Mouse (Mus musculus) embryo, embryonic 11.5 days (tissue): ENCODE results near the gene Tle1.

ENCODE experiments used
- DNase-seq: peaks from one replicate; pipeline ENCODE4 v3.0.0-alpha.2; 2012; ENCODE audit warnings: low read depth, low spot score

Tle1 gene

DNA sequence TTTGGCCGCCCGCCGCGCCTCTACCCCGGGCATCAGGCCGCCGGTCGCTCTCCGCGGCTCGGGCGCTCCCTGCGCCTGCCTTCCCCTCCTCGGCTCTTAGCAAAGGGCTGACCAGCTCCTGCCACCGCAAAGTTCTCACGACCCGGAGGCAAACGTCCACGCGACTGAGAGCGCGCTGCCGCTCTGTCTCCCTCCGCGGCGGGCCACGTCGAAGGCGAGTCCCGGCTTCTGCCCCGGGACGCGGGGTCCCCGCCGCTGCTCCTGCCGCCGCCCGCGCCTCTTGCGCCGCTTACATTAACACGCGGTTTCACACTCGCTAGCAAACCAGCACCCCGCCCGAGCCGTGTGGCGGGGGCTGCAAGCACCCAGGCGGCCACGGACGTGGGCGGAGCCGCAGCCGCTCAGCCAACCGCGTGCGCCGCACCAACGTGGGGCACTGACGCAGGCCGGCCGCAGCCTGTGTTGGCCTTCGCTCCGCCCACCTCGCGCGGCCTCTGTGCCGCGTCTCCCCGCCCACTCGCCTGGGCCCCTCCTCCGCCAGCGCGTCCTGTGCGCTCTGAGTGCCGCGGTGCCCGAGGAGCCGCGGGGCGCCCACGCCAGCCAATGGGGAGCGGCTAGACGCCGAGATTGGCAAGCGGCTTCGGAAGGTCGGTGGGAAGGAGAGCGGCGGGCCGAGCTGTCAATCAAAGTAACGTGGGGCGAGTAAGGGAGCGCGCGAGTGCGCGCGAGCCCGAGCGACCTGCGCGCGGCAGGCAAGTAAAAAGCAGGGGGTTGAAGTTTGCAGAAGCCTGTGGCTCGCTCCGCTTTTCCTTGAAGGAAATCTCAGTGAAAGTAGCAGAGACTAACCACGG, at the start of gene Tle1:
Gene Tle1, minus strand, starts transcription at position 361 of the 851 bp plus-strand sequence.
- peak; percentile 99 for DNase-seq

DNA sequence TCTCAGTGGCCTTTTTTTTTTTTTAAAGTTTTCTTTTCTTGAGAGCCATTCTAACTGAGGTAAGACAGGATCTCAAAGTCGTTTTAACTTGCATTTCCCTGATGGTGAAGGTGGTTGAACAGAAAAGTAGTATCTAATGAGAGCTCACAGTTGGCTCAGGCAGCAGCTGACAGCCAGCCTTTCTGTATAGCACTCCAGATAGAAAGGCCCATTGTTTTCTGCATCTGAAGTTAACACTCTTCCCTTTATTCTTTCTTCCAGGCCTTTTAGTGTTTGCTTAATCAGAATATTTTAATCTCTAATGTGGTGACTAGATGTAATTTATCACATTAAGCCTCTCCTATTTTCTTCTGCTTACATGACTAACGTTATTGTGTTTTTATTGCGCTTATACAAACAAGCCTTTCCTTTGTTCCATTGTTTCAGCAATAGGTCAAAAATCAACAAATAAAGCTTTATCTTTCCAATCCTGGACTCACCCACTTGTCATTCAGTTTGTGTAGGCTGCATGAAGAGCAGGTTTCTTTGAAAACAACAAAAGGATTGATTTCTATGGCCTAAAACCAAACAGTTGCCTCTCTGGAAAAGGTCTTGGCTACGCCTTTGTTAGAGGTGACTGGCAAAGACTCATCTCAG, 33.0 kb upstream of the Tle1 start:
- DNase-seq = peak; percentile 4

DNA sequence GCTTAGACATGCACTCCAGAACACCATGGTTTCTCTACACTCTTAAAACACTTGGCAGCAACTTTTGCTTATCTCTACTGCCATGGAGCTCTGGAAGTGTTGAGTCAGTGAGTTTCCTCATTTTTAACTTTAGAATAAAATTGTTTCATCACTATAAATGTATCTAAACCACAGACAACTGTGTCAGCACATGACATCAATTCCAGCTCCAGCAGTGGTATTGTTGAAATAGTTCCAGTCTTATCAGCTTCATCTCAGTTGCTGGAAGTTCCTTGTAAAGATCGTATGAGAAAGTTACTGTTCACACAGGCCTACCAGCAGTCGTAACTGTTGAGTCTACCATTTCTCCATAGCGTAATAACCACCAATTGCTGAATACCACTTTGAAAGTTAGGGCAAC, 31.5 kb upstream of the Tle1 start:
- DNase-seq = no peak

DNA sequence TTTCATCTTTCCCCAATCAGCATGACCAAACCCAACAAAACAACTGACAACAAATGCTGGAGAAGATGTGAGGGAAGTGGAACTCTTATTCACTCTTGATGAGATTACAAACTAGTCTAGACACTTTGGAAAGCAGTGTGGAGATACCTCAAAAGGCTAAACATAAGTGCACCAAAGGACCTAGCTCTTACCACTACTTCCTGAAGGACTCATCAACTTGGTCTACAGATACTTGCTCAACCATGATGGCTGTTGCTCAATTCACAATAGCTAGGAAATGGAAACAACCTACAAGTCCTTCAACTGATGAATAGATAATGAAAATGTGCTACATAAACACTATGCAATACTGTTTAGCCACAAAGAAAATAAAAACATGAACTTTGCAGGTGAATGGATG, 30.1 kb upstream of the Tle1 start:
- DNase-seq = no peak

DNA sequence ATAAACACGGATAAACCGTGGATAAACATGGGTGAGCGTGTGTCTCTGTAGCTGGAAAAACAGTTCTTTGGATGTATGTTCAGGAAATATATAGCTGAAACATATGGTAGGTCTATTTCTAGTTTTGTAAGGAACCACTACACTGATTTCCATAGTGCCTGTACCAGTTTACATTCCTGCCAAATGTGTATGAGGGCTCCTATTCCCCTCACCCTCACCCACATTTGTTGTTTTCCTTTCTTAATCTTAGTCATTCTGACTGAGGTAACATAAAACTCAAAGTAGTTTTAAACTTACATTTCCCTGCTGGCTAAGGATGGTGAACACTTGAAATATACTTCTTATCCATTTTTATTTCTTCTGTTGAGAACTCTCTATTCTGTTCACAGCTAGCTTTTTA, 20.9 kb upstream of the Tle1 start:
- DNase-seq = no peak

DNA sequence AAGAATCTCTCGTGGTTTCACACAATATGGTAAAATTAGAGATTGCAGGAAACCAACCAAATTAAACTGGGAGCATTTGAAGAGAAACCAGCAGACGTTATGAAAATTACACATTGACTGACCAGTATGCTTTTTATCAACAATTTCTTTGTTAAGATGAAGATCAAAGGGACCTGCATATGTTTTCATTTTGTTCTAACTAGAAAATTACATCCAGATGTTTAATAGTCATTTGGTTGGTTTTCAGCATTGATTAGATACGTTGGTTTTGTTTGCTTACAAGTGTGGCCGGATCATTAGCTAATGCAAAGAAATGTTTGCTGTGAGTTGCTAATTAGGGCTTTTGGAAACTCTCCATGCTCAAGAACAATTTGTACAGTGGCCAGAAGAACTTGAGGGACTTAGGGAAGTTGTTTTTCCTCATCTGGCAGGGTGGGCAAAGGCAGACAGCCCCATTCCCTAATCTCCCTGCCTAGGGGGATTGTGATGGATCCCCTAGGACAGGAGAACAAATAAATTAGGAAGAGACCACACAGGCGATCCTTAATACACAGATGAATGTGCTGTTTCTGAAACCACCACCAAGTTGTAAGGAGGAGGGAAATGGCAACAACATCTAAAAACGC, 3.8 kb upstream of the Tle1 start:
- peak; percentile 32 for DNase-seq

DNA sequence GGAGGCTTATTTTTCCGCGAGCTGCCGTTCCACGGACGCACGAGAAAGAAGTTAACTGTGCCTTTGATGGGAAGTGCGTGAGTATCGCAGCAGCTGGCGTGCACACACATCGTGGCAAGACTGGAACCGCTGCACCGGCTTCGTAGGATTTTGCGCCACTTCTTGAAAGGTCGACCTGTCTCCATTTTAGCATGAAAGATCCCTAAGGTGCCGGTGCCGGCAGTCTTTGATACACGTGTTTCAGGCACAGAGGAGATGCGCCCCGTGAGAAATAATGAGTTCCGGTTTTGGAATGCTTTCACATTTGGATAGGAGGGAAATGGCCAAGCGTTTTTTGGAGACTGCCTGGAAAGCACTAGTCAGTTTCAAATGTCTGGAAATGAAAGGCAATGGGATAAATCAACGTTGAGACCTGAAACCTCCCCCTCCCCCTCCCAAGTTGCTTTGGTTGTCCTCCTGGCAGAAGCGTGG, 837 bp upstream of the Tle1 start:
- DNase-seq = peak; percentile 48

DNA sequence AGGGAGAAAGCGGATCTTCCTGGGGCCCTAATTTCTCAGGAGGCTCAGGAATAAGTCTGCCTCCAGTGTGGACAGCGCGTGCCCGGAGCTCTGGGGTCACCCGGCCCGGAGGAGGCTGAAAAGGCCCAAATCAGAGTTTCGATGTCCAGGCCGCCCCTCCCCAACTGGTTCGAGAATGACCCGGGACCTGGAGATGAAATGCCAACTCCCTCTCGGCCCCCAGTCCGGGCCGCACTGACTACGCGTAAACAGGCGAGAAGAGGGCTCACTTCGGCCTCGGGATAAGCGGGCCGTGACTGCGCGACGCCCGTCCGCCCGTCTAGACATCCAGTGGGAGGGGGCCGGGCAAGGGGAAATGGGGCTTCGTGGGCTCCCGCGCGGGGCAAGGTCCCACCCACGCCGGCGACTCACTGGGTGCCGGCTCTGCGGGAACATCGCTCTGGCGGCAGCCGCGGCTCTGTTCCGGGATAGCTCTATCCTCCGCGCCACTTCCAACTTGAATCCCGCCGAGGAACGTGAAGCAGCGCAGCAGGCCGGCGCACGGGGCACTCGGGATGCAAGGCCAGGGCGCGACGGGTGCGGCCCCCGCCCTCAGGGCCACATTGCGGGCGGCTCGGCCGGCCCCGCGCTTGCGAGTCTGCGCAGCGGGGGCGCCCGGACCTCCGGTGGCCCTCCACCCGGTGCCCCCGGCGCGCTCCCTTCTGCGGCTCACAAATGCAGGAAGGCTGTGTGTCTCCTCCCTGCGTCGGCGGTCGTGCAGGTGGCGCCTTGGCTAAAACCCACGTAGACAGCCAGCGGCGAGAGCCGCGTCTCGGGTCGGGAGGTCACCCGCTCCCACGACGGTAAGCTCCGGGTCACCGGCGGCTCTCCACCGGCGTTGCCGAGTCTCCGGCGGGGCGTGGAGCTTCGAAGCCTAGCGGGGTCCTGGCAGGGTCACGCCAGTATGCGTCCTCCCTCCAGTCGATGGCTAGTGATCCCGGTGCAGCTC, 854 bp downstream of the Tle1 start:
- peak; percentile 31 for DNase-seq

DNA sequence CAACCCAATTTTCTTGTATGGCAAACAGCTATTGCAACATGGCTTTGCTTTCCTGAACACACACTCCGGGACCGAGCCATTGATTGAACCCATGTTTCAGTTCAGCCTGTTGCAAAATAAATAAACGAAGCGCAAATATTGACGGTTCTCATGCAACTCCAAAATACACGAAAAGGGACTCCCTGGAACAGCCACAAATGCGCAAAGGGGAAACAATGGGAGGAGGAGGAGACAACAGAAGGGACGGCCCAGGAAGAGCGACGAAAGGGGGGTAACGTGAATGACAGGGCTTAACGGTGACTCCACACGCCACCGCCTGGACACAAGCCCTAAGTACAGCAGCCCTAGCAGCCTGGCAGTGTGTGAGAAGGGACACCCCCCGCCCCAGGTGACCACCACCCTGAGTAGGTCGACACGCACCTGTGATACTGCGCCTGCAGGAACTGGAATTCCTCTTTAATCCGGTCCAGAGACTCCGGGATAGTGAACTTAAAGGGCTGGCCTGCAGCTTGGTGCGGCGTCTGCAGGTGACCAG, 1.8 kb downstream of the Tle1 start:
- DNase-seq = peak; percentile 73

DNA sequence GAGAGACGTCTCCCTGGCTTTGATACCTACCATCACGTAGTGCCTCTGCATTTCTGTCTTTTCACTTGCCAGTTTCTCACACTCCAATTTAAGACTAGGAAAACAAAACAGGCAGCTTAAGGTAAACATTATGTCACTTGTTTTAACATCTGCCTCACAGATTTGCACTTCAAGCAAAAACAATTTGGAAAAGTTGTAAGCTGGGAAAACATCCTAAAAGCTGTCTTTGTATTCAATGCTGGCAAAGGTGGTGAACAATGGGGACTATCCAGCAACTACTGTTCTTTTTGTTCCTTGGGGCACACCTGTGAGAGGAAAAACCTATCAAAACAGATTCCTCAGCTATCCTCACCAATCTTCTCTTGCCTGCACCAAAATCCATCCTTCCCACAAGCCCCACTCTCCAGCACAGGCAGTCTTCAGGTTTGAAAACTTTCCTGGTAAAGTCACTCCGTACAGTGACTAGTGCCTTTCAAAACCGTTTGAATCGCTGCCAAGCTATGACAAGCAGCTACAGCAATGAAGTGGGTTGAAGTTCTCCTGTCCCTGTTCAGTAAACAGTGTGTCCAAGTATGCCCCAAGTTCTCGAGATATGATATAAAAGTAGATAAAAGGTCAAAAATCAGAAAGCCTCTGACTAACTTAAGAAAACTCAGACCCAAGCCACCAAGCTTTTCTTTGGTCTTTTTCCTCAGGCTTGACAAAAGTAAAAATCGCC, 2.7 kb downstream of the Tle1 start:
- DNase-seq = no peak

DNA sequence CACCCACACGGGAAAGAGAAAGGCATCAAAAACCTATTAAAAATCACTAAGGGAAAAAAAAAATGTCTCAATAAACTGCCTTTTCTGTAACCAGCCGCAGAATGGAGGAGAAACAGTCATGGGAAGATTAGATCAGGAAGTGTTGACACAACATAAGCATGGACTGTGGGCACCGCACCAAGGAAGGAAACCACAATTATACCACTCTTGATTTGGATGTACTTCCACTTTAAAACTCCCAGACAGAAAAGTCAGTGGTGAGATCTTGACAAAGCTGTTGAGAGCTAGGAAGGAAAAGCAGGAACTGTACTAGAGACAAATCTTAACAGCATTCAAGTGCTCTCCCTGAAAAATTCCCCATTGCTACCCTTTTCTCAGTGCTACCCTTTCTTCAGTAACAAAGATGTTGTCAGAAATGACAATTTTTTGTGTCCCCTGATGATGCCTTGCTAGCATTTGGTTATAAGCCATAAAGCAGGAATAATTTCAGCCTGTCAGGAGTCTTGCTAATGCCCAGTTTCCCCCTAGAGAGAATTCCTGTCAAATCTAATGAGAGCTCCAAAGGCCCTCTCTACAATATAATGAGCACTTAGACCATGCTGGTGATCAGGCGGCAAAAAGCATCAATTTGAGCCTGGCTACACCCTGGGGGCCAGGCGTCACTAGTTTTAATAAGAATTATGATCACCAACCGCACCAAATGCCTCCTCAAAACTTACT, 5.4 kb downstream of the Tle1 start:
- DNase-seq = no peak

DNA sequence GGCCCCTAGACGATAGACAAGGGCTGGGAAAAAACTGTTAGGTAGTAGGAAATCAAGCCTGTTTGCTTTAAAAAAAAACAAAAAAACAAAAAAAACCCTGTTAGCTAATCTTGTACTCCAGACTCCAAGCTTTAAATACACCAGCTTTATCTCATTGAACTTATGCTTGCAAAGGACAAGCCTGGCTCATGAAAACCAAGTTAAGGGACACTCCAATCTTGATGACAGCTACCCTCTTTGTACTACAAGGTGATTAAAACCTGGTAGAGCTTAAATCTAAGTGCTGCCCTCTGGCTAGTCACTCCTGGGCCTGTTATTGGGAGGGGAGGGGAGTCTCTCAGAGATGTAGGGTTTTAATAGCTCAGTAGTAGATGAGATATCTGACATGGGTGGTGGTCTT, 7.4 kb downstream of the Tle1 start:
- DNase-seq = no peak

DNA sequence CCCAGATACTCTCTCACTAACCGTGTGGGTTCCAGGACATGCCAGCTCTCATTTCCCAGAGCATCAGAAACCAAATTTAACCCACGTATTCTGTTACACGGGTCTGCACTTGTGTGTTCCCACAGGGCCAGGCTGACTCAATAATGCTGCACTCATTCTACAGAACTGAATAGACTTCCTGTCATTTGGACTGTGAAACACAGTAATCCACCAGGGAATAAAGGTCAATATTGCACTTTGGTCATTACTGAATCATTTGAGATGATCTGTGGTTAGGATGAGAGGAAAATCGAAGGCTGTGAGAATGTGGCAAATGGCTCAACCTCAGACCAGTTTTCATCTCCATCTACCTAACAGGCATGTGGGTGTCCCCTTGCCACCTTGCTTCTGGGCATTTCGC, 16.2 kb downstream of the Tle1 start:
- DNase-seq = no peak

DNA sequence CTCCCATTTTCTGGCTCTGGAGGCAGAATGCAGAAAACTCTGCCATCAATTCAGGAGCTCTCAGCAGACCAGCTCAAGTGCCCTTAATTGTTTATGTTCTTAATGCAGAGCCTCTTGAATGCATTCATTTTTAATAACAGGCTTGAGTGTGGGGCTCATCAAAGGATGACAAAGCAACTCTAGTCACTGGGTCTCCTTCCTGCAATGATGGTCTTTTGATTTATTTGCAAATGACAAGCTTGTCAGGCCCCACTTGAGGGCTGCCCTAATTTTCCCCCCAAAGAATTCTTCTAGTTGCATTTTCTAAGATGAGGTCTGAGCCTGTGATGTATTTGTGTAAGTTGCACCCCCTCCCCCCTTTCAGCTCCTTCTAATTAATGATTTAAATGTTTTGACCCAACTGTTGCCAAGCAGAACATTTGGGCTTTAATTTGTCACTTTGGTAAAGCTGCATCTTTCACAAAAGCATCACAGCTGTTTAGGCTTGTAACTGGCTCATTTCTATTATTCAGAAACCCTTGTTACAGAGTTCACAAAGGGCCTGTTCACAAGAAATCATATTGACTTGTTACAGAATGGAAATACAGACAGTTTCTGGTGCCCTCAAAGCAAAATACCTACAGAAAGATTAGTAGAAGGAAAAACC, 18.3 kb downstream of the Tle1 start:
- DNase-seq = no peak

DNA sequence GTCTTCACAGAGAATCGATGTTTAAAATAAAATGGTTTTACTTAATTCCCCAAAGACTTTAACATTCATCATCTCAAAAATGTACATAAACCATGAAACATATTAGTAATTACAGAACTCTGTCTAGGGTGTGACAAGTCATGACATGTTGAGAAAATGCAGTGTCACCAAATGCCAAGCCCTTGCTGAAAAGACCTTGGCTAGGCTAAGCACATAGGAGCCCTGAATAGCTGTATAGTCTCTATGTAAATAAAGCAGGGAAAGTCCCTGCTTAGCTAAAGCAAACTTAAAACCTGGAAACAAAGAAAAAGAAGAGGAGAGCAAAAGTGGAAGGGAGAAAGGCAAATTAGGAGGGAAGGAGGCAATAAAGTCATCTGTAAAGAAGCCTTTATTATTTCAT, 24.8 kb downstream of the Tle1 start:
- no peak for DNase-seq

DNA sequence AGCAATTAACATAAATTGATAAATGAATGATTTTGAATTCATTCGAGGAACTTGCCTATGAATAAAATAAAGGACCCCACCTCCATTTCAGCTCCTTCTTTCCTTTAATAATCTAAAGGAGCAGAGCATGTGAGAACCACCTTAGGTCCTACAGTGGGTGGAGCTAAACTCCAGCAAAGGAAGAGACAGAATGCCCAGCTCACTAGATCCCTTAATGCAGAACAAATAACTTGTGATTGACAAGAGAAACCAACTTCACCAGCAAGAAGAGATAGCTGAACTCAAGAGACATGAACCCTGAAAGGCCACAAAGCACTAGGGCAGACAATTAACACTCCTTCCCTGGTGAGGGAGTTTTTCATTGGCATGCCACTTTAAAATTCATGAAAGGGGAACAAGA, 32.5 kb downstream of the Tle1 start:
- no peak for DNase-seq

DNA sequence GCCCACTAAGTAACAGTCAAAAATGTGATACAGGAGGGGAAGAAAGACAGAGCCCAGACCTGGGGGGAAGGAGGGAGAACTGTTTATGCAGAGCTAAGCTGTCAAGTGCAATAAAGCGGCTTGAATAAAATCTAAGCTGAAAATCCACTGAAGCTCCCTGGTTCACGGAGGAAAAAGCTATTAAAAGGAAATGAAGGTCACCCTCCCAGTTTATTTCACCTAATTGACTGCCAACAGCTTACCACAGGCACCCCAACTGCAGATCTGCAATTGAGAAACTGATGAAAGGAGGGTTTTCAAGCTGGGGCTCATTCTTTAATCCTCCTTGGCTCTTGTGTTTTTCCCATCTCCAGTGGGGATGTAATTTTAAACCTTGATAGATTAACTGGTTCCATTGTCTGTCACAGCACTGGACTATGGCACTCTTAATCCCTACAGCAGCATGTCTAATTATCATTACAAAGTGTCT, 32.9 kb downstream of the Tle1 start:
- no peak for DNase-seq

DNA sequence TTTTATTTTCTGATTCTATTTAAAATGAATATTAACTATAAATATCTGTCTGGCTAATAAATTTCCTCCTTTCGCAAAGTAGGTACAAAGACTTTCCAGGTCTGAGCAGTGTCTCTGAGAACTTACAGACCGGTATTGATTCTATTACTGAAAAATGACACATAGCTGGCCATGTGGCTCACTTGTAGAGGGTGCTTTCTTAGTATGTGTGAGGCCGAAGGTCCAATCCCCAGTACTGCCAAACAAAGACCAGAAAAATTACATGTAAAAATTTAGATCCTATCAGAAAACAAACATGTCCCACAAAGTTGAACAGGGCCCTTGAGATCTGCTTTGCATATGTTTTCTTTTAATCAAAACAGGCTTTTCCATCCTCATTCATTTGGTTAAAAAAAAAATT, 33.5 kb downstream of the Tle1 start:
- no peak for DNase-seq

DNA sequence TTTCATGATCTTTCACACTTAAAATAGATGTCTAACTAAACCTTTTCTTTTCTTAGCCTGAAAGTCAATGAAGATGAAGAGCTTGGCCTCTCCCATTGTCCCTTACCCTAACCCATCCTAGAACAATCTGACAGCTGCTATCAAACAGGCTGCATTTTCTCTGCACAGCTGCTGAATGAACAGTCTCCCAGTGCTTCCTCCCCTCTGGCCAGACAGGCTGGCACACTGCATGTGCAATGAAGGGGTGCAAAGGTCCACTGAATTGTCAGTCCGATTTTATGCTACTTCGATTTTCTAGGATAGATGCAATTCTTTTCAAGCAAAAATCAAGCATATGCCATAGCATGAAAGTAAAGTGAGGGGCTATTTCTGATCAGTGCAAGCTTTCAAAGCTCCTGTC, 34.2 kb downstream of the Tle1 start:
- DNase-seq = no peak
